Mouse (Mus musculus) small intestine, adult 2 months (tissue): ENCODE data around the gene Usp17lc.

Experiments used
- CTCF ChIP-seq: fragments of 200-500 bp; IDR thresholded peaks from 2 replicates; pipeline ENCODE4 v1.5.1; 2012; ENCODE audit warnings: low read depth, mild to moderate bottlenecking, control low read depth, inconsistent platforms, low read length, moderate library complexity, mixed read lengths; ENCODE audit not compliant: insufficient replicate concordance, insufficient read length; ENCODE audit errors: extremely low read depth
- POLR2A ChIP-seq: fragments of 200-500 bp; IDR thresholded peaks from 2 replicates; pipeline ENCODE4 v1.6.1; 2012; ENCODE audit warnings: low read depth, mild to moderate bottlenecking, control low read depth, inconsistent platforms, low read length, moderate library complexity

- no peak for TF ChIP-seq CTCF
- no peak for TF ChIP-seq POLR2A
Observed at GRCm38 (mm10) chr7:103386077-103386476, 28.8 kb upstream of the Usp17lc start, which contains the start of gene Olfr603.
